Mouse (Mus musculus) neural tube, embryonic 10.5 days (tissue): ENCODE results near the gene 1110002E22Rik.

Experiments
- DNase-seq: peaks from one replicate; pipeline ENCODE4 v3.0.0-alpha.2; 2017; ENCODE audit warnings: low spot score; ENCODE audit errors: extremely low spot score

Gene 1110002E22Rik

GRCm38 (mm10) chr3:138105056-138105455 lies 40.2 kb downstream of the 1110002E22Rik start:
- no peak for DNase-seq

- DNase-seq: no peak
These were observed 42.0 kb downstream of the 1110002E22Rik start for GRCm38 (mm10) chr3:138106887-138107286.

- no peak for DNase-seq
These were observed 46.3 kb downstream of the 1110002E22Rik start for GRCm38 (mm10) chr3:138110910-138111782.

GRCm38 (mm10) chr3:138114106-138114505 lies 49.3 kb downstream of the 1110002E22Rik start:
- DNase-seq: no peak

GRCm38 (mm10) chr3:138116871-138117270 lies 52.0 kb downstream of the 1110002E22Rik start:
- DNase-seq: no peak

GRCm38 (mm10) chr3:138118392-138118791 lies 53.5 kb downstream of the 1110002E22Rik start:
- DNase-seq: no peak

GRCm38 (mm10) chr3:138118831-138119230 lies 54.0 kb downstream of the 1110002E22Rik start:
- DNase-seq: no peak

- DNase-seq: no peak
These were observed 54.7 kb downstream of the 1110002E22Rik start for GRCm38 (mm10) chr3:138119444-138120105.

- no peak for DNase-seq
These were observed 56.6 kb downstream of the 1110002E22Rik start for GRCm38 (mm10) chr3:138121461-138121860.

- DNase-seq: no peak
These were observed 59.0 kb downstream of the 1110002E22Rik start for GRCm38 (mm10) chr3:138123842-138124241.

GRCm38 (mm10) chr3:138129110-138129509 lies 64.3 kb downstream of the 1110002E22Rik start:
- DNase-seq: no peak

- no peak for DNase-seq
These were observed 65.8 kb downstream of the 1110002E22Rik start for GRCm38 (mm10) chr3:138130692-138131091.
